Mouse (Mus musculus): ENCODE results near the gene Cckbr. TPM values are rescaled to one million over a fixed set of nuclear protein-coding genes. Genes with fewer than 3 reads are reported as not detected.

Cckbr gene
- 72.2 and 80.3 TPM in 2 replicates for polyA plus RNA-seq (2012; rRNA removed)

DNA sequence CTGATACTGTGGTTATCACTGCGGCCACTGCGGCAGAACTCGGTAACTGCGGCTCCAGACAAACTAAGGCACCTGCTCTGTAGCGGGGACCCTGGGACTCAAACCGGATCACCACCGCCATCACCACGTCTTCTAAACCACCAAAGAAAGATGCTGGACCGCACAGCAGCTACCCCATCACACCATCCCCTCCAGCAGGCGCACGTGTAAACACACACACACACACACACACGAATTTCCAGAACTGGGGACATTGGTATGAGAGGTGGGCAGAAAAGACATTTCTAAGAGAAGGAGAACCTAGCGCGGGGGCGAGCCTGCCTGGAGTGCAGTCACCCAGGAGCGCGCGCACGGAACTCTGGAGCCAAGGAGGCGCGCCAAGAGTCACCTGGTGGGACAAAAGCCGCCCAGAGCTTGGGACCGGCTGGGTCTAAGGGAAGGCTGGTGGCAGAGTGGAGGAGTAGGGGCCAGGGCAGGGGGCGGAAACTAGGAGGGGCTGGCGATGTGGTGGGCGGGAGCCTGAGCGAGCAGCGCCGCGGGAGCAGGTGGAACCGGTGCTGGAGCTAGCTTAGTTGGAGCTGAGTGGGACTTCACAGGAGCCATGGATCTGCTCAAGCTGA lies at the start of gene Cckbr:
Cckbr (plus strand) TSS at position 308 of the 620 bp plus-strand sequence.
- peak in 1 of 2 experiments; percentile 75 for DNase-seq (ENCODE audit: extremely low spot score in 1 of 2, low spot score in 1 of 2)

DNA sequence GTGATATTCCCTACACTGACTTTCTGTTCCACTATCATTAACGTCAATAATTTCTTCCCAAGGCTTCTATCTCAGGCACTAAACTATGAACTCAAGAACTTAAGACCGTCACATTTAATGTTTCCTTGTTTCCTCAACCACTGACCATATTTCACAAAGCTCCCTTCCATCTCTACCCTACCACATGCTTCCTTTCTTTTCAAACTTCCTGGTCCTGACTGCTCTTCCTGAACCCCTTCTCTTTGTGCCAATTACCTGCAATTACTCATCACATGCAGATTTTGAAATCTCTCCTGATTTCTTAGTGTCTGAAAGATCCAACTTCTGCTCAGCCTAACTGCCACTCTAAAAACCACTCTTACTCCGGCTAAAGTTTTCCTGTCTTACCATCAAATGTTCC lies 45.2 kb upstream of the Cckbr start:
- DNase-seq (ENCODE audit: extremely low spot score in 1 of 2, low spot score in 1 of 2), result no peak

DNA sequence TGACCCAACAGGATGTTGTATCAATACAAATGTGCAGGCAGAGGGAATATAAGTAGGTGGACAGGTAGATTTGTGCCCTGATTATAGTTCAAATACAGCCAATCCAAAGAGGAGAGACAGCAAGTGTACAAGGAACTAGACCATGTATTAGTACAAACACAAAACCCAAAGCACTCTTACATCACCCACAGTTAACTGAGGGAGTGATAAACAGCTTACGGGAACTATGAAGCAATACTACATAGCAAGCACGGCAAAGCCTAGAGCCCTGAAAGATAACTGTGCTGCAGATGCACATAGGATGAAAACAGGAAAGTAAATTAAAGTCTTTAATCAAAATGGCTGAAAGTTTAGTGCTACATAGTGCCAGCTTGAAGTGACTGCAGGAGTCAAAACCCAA lies 37.8 kb upstream of the Cckbr start:
- no peak for DNase-seq (ENCODE audit: extremely low spot score in 1 of 2, low spot score in 1 of 2)

DNA sequence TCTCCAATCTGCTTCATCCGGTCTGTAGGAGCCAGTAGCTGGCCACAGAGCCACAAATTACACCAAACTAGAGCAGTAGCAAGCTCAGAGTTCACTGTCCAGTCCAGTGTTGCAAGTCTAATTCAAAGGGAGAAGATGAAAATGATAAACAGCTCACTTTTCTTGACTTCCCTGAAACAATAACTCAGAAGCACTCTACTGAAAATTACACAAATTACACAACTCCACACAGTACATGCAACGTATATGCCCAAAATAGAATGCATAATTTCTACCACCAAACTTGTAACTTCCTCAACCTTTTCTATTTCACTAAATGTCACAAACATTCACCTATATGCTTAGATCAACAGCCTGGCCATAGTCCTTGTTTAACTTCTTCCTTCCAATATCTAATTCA lies 35.3 kb upstream of the Cckbr start:
- DNase-seq (ENCODE audit: extremely low spot score in 1 of 2, low spot score in 1 of 2), result no peak

DNA sequence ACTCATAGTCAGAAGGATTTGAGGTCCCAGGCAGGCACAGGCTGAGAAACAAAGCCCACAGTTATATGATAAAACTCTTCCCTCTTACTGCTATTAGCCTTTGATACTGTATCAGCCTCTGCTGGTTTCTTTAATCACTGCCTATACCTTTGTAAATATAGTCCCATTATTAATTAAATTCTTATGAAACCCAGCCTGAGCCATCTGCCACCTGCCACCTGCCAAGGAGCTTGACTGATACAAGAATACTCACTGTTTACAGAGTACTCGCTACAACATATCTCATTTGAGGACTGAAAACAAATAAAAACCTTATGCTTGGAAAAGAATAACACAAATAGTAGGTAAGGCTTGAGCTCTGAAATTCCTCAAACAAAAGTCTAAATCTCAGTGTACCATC lies 30.9 kb upstream of the Cckbr start:
- no peak for DNase-seq (ENCODE audit: extremely low spot score in 1 of 2, low spot score in 1 of 2)

DNA sequence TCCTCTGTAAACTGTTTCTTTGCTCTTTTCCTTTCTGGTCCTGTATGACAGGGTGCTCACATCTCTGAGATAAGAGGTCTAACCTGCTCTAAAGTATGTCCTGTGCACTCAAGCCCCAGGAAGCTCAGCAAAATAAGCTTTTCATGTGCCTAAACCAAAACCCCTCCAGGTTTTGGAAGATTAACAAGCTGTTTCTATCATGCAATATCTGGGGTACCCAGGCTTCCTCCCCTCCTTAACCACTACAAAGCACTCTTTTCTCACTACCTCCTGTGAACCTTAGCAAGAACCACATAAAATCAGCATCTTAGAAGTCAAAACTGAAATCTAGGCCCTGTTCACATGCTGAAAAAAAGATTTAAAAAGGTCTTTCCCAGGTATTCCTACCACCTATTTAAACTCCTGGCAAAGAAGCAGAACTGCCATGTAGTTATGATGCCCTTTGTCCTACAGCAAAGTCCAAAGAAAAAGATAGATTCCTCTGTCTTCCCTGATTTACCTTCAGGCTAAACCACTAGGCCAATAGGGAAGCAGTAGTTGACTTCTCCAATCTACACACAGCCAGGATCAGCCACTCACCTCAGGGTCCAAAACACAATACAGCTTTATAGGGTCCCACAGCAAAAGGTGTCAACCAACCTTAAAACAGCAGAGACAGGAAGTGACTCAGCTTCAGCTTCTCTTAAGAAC lies 30.3 kb upstream of the Cckbr start:
- DNase-seq (ENCODE audit: extremely low spot score in 1 of 2, low spot score in 1 of 2), result no peak

DNA sequence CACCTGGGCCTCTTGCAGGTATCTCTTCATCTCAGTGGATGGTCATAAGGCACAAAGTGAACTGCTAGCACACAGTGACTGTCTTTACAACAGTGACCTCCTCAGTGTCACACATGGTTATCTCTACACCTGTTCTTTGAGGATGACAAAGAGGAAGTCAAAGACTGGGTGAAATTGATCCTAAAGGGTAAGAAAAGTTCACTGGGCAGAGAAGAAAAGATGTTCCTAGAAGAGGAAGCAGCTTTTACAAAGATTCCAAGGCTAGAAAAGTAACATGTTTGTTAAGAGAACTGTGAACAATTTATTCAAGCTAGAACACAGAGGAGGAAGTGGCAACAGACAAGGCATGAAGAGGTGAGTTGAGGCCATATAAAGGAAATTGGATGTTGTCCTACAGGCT lies 29.4 kb upstream of the Cckbr start:
- no peak for DNase-seq (ENCODE audit: extremely low spot score in 1 of 2, low spot score in 1 of 2)

DNA sequence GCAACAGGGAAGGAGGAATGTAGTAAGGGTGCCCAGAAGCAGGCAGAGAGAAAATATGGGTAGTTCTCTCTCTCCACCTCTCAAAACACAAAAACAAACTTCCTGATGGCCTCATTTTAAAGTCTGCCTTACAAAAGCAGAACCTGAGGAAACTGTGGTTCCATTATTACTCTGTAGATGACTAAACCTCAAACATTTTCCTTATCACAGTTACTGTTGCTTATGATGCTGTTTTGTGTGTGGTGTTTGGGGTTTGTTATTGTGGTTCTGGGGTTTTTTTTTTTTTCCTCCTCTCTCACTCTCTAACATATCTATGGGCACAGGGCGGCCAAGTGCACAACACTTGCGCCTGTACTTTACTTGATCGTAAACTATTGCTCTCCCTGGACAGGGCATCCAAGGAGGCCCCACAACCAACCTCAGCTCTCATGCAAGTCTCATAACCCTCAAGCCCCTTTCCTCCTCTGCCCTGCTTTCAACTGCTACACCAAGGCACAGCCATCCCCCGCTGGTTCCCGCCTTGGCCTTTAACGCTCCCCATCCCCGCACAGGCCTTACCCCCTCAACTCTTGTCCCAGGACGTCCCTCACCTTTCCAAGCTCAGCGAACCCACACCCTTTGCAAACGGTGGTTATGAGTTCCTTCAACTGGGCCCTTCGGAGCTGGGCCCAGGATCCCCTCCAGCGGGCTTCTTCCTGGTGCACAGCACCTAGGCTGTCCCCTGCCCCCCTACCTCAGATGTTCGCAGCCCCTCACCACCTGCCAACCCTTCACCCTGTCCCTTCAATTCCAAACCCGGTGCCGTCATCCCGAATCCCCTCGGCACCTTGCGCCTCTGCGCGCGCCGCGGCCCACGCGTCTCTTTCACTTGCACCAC lies 26.2 kb upstream of the Cckbr start:
- no peak for DNase-seq (ENCODE audit: extremely low spot score in 1 of 2, low spot score in 1 of 2)

DNA sequence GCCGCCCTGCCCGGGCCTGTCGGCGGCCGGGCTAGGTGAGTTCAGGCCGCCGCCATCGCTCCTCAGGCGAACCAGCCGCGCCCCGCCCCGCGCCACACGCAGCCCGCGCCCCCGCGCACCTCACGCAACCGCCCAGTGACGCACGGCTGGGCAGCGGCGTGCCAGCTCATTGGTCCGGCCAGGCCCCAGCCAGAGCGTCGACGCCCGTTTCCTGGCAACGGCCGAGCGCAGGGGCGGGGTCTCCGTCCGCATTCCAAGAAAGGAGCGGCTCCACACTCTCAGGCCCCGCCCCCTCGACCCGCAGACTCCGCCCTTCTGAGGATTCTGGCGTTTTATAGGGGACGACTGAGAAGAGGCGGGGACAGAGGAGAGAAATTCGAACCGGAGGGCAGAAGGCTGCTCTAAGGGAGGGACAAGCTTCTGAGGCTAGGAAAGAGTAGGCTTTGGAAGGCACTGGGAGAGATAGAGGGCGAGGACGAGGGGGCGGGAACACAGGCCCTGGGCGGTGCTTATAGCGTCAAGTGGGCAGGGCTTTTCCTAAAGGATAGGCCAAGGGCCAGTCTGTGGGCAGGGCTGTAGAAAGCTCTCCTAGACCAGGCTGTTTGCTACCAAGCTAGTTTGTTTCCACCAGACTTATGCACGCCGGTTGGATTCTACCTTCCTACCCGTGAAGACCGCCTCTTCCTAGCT lies 25.5 kb upstream of the Cckbr start, which contains the start of gene Fam160a2:
Fam160a2 (minus strand) TSS at position 120 of the 690 bp plus-strand sequence.
- DNase-seq (ENCODE audit: extremely low spot score in 1 of 2, low spot score in 1 of 2), result peak; percentile 99 to 100

DNA sequence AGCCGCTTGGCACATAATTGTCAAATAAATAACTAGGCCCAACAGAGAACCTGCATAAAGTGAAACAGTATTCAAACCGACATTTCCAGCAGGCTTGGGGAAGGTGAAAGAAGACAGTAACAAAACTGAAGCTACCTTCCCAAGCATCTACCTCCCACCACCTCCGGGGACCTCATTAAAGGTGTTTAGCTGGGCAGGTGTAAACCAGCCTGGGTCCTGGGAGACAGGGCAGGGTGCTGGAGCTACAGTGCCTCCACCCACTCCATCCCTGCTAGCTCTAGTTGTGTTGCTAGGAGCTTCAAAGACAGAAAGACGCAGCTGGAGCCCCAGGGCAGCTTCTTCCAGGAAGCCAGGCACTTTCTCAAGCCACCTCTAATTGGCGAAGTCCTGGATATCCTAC lies 21.3 kb upstream of the Cckbr start, which contains the start of gene Cnga4:
Cnga4 (plus strand) TSS at position 301 of the 400 bp plus-strand sequence.
- DNase-seq (ENCODE audit: extremely low spot score in 1 of 2, low spot score in 1 of 2), result no peak

DNA sequence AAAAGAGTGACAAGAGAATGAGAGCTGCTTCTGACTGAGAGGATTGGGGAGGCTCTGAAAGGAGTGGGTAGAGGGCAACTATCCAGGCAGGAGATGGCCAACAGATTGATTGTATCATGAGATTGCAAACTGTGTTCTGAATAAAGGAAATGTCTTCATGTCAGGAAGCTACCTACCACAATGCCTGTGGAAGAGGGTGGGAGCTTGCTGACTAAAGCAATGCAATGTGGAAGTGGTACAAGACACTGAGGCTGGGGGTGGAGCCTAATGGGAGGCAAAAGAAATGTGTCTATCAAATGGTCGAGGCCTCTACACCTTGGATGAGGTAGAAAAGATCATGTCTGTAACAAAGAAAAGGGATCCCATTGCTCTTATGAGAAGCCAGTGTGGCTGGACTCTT lies 19.2 kb upstream of the Cckbr start:
- DNase-seq (ENCODE audit: extremely low spot score in 1 of 2, low spot score in 1 of 2), result no peak

DNA sequence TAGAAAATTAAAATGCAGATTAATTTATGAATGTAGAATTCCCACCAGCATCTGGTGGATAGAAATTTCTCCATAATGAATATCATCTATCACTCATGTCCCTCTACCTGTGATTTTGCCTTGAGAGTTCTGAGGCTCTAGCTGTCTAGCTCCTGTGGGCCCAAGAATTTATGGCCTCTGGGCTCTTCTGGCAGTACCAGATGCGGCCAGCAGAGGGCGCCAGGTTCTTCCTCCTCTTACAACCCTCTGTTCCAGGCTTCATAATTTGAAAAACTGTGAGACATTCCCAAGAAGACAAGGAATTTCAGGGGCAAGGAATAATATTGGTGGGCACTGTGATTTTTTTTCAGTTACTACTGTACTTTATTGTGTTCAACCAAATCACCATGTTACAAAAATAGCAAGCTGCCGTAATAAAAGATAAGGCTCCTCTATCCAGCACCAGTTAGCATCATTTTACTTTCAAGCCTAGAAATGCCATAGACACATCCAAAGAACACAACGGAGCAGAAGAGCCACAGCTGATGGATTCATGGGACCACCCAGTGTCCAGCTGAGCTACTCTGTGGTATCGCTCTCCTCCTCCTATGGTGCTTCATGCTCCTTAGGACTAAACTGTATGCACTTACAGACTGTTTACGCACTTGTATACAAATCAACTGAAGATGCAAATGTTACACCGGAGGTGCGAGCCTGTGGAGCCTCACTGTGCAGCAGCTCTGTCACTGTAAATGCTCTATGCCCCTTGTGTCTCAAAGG lies 13.5 kb upstream of the Cckbr start:
- peak; percentile 74 to 95 for DNase-seq (ENCODE audit: extremely low spot score in 1 of 2, low spot score in 1 of 2)

DNA sequence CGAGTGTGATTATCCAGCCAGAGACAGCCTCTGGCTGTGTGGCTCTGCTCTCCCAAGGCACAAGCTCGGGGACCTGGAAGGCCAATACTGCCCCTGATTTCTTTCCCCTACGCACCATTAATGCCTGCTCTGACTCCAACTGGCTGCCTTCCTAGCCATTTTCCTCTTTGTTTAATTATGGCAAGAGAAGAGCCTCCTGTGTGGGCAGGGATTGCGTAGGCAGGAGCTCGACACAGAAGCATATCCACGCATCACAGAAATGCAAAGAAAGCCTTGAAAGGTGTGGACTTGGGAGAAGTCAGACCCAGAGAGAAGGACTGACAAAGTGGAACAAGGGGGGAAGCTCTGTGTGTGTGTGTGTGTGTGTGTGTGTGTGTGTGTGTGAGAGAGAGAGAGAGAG lies 11.1 kb upstream of the Cckbr start:
- DNase-seq (ENCODE audit: extremely low spot score in 1 of 2, low spot score in 1 of 2), result peak in 1 of 2 experiments; percentile 74

DNA sequence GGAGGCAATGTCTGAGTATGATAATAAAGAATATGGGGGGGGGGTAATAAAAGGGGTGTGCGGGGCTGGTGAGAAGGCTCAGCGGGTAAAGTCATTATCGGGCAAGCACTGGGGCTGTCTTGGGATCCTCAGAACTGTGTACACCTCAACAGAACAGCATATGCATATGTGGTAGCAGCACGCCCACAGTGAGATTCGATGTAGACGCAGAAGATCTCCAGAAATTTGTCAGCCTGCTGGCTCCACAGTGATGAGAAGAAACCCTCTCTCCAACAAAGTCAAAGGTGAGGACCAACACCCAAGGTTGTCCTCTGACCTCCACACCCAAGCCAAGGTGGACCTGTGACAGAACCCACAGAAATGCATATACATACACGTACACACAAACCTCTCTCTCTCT lies 9.0 kb upstream of the Cckbr start:
- no peak for DNase-seq (ENCODE audit: extremely low spot score in 1 of 2, low spot score in 1 of 2)

DNA sequence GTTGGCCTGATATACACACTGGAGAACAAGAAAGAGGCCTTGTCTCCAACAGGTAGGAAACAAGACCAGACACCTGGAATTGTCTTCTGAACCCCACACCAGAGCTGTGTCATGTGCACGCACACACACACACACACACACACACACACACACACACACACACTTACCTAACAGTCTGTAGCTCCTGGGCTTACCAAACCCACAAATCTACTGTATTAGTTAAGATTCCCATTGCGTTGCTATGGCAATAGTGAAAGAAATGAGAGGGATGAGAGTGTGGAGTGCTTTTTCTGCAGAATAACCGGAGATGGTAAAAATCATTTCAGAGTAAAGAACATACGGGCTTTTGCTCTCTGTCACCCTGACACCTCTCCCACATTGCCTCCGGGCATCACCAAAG lies 7.4 kb upstream of the Cckbr start:
- DNase-seq (ENCODE audit: extremely low spot score in 1 of 2, low spot score in 1 of 2), result no peak

DNA sequence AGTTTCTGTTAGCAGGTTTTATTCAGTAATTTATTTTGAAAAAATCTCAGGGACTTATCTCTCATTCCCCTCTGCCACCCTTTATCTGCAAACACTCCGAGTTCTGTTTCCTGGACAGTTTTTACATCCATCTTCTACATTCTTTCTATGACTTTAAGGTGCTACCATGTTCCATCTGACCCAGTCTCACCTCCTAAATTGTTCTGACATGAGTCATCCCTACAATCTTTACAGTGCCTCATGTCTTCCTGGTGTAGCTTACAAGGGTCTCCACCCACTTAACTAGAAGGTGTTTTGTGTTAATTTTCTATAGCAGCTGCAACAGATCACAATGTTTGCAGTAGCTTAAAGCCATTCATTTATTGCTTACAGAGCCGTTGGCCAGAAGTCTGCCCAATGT lies 4.6 kb upstream of the Cckbr start:
- no peak for DNase-seq (ENCODE audit: extremely low spot score in 1 of 2, low spot score in 1 of 2)

DNA sequence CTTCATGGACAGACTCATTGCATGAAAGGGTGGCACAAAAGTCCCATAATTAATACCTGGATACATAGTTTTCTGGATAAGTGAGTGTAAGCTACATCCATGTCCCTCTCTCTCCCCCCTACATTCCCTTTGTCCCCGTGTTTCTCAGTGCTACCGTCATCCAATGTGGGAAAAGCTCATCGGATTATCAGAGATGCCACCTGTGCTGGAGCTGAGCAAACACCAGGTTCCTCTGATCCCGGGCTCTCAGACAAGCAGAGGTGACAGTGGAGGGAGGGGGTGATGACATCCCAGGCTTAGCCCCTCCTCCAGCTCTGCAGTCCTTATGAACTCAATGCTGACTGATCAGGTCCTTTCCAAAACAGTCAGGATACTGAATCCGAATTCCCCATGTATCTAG lies 1.2 kb upstream of the Cckbr start:
- no peak for DNase-seq (ENCODE audit: extremely low spot score in 1 of 2, low spot score in 1 of 2)

DNA sequence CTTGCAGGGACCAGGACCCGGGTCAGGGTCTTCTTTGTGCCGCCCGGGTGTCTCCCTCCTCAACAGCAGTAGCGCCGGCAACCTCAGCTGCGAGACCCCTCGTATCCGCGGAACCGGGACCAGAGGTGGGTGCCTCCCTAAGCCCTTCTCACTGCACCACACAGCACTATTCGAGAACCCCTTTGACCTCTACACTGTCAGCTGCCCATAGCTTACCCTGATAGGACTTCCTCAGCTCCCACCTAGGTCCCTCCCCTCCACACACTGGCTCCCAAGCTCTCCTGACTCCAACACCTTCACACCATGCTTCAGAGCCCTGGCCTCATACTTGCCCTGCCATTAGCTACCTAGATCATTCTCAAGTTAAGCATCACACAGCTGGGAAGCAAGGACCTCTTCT lies 520 bp downstream of the Cckbr start:
- no peak for DNase-seq (ENCODE audit: extremely low spot score in 1 of 2, low spot score in 1 of 2)

DNA sequence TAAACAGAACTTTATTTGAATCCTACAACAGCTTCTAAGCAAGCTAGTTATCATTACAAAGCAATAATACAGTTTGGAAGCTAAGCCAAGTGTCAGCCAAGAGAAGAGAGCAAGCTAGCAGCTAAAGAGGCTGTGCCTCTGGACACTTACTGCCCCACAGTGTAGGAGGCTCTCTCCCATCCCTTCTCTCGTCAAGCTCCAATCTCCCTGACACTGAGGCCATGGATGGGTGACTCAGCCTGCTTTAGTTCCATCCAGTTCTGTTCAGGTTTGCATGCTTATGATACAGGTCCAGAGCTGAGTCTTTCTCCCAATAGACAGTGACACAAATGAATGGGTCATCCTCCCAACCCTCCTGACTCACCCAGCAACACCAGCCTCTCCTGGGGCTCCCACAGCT lies 6.5 kb downstream of the Cckbr start:
- DNase-seq (ENCODE audit: extremely low spot score in 1 of 2, low spot score in 1 of 2), result no peak

DNA sequence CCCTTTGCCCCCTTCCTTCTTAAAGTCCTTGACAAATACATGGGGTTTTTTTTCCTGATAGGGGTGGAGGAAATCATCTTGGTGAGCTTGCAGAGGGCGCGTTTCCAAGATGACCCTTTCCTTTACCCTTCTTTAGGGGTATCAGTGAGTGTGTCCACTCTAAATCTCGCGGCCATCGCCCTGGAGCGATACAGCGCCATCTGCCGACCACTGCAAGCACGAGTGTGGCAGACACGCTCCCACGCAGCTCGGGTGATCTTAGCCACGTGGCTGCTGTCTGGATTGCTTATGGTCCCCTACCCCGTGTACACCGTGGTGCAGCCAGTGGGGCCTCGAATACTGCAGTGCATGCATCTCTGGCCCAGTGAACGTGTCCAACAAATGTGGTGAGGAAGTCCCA lies 8.3 kb downstream of the Cckbr start:
- DNase-seq (ENCODE audit: extremely low spot score in 1 of 2, low spot score in 1 of 2), result no peak

Data from frontal cortex, adult 2 months (tissue).